ENCODE assay signal across 8 mouse cellular contexts in genomic region chr19:41847091-41847581, GRCm38 (mm10). TPM values are rescaled to one million over a fixed set of nuclear protein-coding genes. Genes with fewer than 3 reads are reported as not detected.
A peak's percentile ranks its signal among the peaks of the same experiment; 100 is the strongest.
DNase-seq lines count a peak whose midpoint lies in the region; ATAC-seq and TF ChIP-seq lines count a peak whose summit lies in the region.

No protein-coding gene starts in this region.

- peaks cover 28% of the 10 kb centered on the region for H3K27me3 ChIP-seq in E14TG2a.4 (ENCODE audit: insufficient read depth, low read length)
- peaks cover 14% of the 10 kb centered on the region for H3K27me3 ChIP-seq in forebrain, embryonic 10.5 days (ENCODE audit: poor library complexity, severe bottlenecking)
- no peaks in the 10 kb centered on the region for H3K27me3 ChIP-seq in heart, postnatal 0 days (ENCODE audit: control insufficient read depth, insufficient read depth, low read length)
- peaks cover 10% of the 10 kb centered on the region; the same call in 1 of the 2 replicates for H3K27me3 ChIP-seq in lung, embryonic 15.5 days

- under 1% methylated on average over 54 of the region's 64 CpGs for WGBS in forebrain, embryonic 10.5 days
- WGBS in heart, postnatal 0 days: under 1% methylated on average over 57 of the region's 64 CpGs
- under 1% methylated on average over 64 of the region's 64 CpGs for WGBS in lung, embryonic 15.5 days

- peak overlapping the region; percentile 93 for H3K4me3 ChIP-seq in E14TG2a.4 (replicated peaks; ENCODE audit: low read length)
- peak overlapping the region; percentile 83 for H3K4me3 ChIP-seq in forebrain, embryonic 10.5 days
- H3K4me3 ChIP-seq in heart, postnatal 0 days (ENCODE audit: low read depth, low read length): peak overlapping the region; percentile 75
- peak overlapping the region; percentile 56 for H3K4me3 ChIP-seq in lung, embryonic 15.5 days

- no peaks in the 10 kb centered on the region for H3K9me3 ChIP-seq in E14TG2a.4 (ENCODE audit: low read length)
- no peaks in the 10 kb centered on the region for H3K9me3 ChIP-seq in forebrain, embryonic 10.5 days
- H3K9me3 ChIP-seq in heart, postnatal 0 days (replicated peaks; ENCODE audit: control insufficient read depth, low read length): no peaks in the 10 kb centered on the region
- no peaks in the 10 kb centered on the region for H3K9me3 ChIP-seq in lung, embryonic 15.5 days

- ATAC-seq in heart, postnatal 0 days (ENCODE audit: insufficient read depth, low read depth): peak; percentile 9; the same call in 1 of the 2 replicates
- ATAC-seq in lung, embryonic 15.5 days (ENCODE audit: borderline replicate concordance, extremely low read depth, low FRiP score, low TSS enrichment): peak; percentile 9; the same call in 1 of the 2 replicates

- DNase-seq in adrenal gland, postnatal 36 days: peak; percentile 65 to 72
- DNase-seq in forebrain, embryonic 10.5 days (ENCODE audit: extremely low spot score, low spot score): peak; percentile 53
- DNase-seq in heart, postnatal 0 days (ENCODE audit: low spot score): no peak
- DNase-seq in kidney, postnatal 25 days: peak; percentile 31 to 56
- DNase-seq in retina, postnatal 1 day: peak; percentile 50
- peak; percentile 47 for DNase-seq in urinary bladder, adult 2 months (ENCODE audit: low spot score)

- no peak for TF ChIP-seq EP300 in heart, postnatal 0 days (IDR thresholded peaks at IDR 0.05; ENCODE audit: low read depth)

- TF ChIP-seq CTCF in E14TG2a.4 (conservative IDR thresholded peaks at IDR 0.05; ENCODE audit: low read length): no peak
- TF ChIP-seq CTCF in heart, postnatal 0 days (IDR thresholded peaks at IDR 0.05; ENCODE audit: low read depth): no peak

- peak overlapping the region; percentile 79 for H3K9ac ChIP-seq in heart, postnatal 0 days (replicated peaks; ENCODE audit: low read depth, low read length)
- peak overlapping the region; percentile 49 for H3K9ac ChIP-seq in lung, embryonic 15.5 days

- peak overlapping the region; percentile 100 for H3K4me2 ChIP-seq in heart, postnatal 0 days (ENCODE audit: low read depth, low read length)
- H3K4me2 ChIP-seq in lung, embryonic 15.5 days: peak overlapping the region; percentile 93

- peaks cover 54% of the 10 kb centered on the region for H3K4me1 ChIP-seq in E14TG2a.4 (replicated peaks; ENCODE audit: low read depth, low read length)
- peaks cover 47% of the 10 kb centered on the region for H3K4me1 ChIP-seq in forebrain, embryonic 10.5 days
- 0 out of 2 replicates have a peak, but pooled peaks cover 6% of the 10 kb centered on the region for H3K4me1 ChIP-seq in heart, postnatal 0 days (ENCODE audit: control insufficient read depth, insufficient read depth)
- H3K4me1 ChIP-seq in lung, embryonic 15.5 days: peaks cover 21% of the 10 kb centered on the region

- peak overlapping the region; percentile 97 for H3K27ac ChIP-seq in forebrain, embryonic 10.5 days
- peak overlapping the region; percentile 83 for H3K27ac ChIP-seq in heart, postnatal 0 days (ENCODE audit: low read depth)
- peak overlapping the region; percentile 92 for H3K27ac ChIP-seq in lung, embryonic 15.5 days

- peaks cover 11% of the 10 kb centered on the region; the same call in 1 of the 2 replicates for H3K36me3 ChIP-seq in E14TG2a.4 (ENCODE audit: insufficient read depth, low read length)
- no peaks in the 10 kb centered on the region for H3K36me3 ChIP-seq in forebrain, embryonic 10.5 days (replicated peaks)
- H3K36me3 ChIP-seq in heart, postnatal 0 days (replicated peaks; ENCODE audit: control insufficient read depth, insufficient read depth, low read length): no peaks in the 10 kb centered on the region
- no peaks in the 10 kb centered on the region for H3K36me3 ChIP-seq in lung, embryonic 15.5 days

RNA-seq across cellular contexts. Expression of gene Frat2, which starts 0.8 kb away (rescaled TPM):
- total RNA-seq in adrenal gland, postnatal 36 days (2021): 1 to 10 TPM; 2.9 to 3.4 TPM
- 5.4 and 5.5 TPM in 2 replicates for polyA plus RNA-seq in forebrain, embryonic 10.5 days (2016; fragmentation: Nextera tagmentation; extraction: Ambion mirVana)
- 5.6 and 8.7 TPM in 2 replicates for total RNA-seq in heart, postnatal 0 days (2014; rRNA removed; ENCODE audit: low replicate concordance)
- polyA plus RNA-seq in heart, postnatal 0 days (2015; fragmentation: Nextera tagmentation; extraction: Ambion mirVana): 1.4 and 1.9 TPM in 2 replicates
- 4.1 and 4.4 TPM in 2 replicates for polyA plus RNA-seq in lung, embryonic 15.5 days (2015; fragmentation: Nextera tagmentation; extraction: Ambion mirVana)
- polyA plus RNA-seq in urinary bladder, adult 2 months (2012; rRNA removed): 1.8 and 2.3 TPM in 2 replicates

RNA-seq across cellular contexts. Expression of gene Frat1, which starts 17.4 kb away (rescaled TPM):
- total RNA-seq in adrenal gland, postnatal 36 days (2021): 1 to 10 TPM; 4.9 to 7.8 TPM
- 10.9 and 11.8 TPM in 2 replicates for polyA plus RNA-seq in forebrain, embryonic 10.5 days (2016; fragmentation: Nextera tagmentation; extraction: Ambion mirVana)
- total RNA-seq in heart, postnatal 0 days (2014; rRNA removed; ENCODE audit: low replicate concordance): 2.1 and 5.9 TPM in 2 replicates
- 3.4 and 5.2 TPM in 2 replicates for polyA plus RNA-seq in heart, postnatal 0 days (2015; fragmentation: Nextera tagmentation; extraction: Ambion mirVana)
- polyA plus RNA-seq in lung, embryonic 15.5 days (2015; fragmentation: Nextera tagmentation; extraction: Ambion mirVana): 7.2 and 7.3 TPM in 2 replicates
- polyA plus RNA-seq in urinary bladder, adult 2 months (2012; rRNA removed): 0.95 and 1.5 TPM in 2 replicates

RNA-seq across cellular contexts. Expression of gene Arhgap19, which starts 45.3 kb away (rescaled TPM):
- total RNA-seq in adrenal gland, postnatal 36 days (2021): 1 to 10 TPM; 5.0 to 5.8 TPM
- 49.7 and 50.9 TPM in 2 replicates for polyA plus RNA-seq in forebrain, embryonic 10.5 days (2016; fragmentation: Nextera tagmentation; extraction: Ambion mirVana)
- 11.1 and 13.2 TPM in 2 replicates for total RNA-seq in heart, postnatal 0 days (2014; rRNA removed; ENCODE audit: low replicate concordance)
- 2.4 and 2.7 TPM in 2 replicates for polyA plus RNA-seq in heart, postnatal 0 days (2015; fragmentation: Nextera tagmentation; extraction: Ambion mirVana)
- polyA plus RNA-seq in lung, embryonic 15.5 days (2015; fragmentation: Nextera tagmentation; extraction: Ambion mirVana): 29.8 and 30.8 TPM in 2 replicates
- 4.3 and 4.6 TPM in 2 replicates for polyA plus RNA-seq in urinary bladder, adult 2 months (2012; rRNA removed)

RNA-seq across cellular contexts. Expression of gene Rrp12, which starts 48.8 kb away (rescaled TPM):
- total RNA-seq in adrenal gland, postnatal 36 days (2021): 10 to 100 TPM; 12.5 to 23.2 TPM
- polyA plus RNA-seq in forebrain, embryonic 10.5 days (2016; fragmentation: Nextera tagmentation; extraction: Ambion mirVana): 43.8 and 43.9 TPM in 2 replicates
- total RNA-seq in heart, postnatal 0 days (2014; rRNA removed; ENCODE audit: low replicate concordance): 4.5 and 7.7 TPM in 2 replicates
- 4.8 and 7.7 TPM in 2 replicates for polyA plus RNA-seq in heart, postnatal 0 days (2015; fragmentation: Nextera tagmentation; extraction: Ambion mirVana)
- 13.7 and 13.8 TPM in 2 replicates for polyA plus RNA-seq in lung, embryonic 15.5 days (2015; fragmentation: Nextera tagmentation; extraction: Ambion mirVana)
- 6.1 and 6.4 TPM in 2 replicates for polyA plus RNA-seq in urinary bladder, adult 2 months (2012; rRNA removed)
